ENCODE assay signal across 7 mouse cellular contexts in the genomic region with DNA sequence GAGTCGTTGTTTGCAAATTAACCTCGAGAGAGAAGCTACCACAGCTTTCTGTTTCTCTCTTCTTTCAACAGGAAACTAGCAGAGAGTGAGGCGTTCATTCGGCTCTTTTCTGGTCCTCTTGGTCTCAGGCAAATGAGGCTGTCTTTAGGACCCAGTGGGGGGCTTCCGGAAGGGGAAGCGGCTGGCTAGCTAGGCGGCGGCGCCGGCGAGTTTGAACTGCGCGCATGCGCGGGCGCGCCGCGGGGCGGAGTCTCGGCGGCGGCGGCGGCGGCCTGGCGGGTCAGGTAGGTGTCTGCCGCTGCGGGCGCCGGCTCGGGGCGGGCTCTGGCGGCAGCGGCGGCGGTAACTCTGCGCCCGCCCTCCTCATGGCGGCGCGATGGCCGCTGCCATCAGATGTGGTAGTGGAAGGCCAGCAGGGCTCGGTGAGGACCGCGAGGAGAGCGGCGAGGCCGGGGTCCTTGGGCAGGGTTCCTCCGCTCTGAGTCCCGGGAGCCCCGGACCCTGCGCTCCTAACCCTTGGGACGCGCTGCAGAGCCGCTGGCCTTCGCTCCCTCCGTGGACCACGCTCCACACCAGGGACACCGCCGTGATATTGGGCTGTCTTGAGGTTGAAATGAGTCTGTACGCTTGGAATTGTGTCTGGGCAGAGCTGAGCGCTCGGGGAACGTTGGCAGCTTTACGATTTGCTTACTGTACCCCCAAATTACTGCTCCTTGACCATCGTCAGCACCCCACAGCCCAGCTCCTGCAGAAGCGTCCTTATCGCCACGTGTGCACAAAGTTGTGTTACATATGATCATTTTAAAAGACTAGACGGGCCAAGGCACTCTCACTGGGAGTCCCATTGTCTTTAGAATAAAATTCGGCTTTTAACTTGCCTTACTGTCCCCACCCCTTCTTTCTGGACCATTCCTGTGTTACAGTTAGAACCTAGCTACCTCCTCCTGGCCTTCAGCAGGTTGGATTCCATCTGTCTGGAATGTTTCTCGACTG. TPM values are rescaled to one million over a fixed set of nuclear protein-coding genes. Genes with fewer than 3 reads are reported as not detected.
A peak's percentile ranks its signal among the peaks of the same experiment; 100 is the strongest.
DNase-seq lines count a peak whose midpoint lies in the region; ATAC-seq lines count a peak whose summit lies in the region.

Efcab11 (minus strand) TSS at position 171 of the 993 bp plus-strand sequence.
Tdp1 (plus strand) TSS at position 249 of the 993 bp plus-strand sequence.

- H3K36me3 ChIP-seq in embryonic facial prominence, embryonic 10.5 days (replicated peaks), result peaks cover 16% of the 10 kb centered on the region
- H3K36me3 ChIP-seq in limb, embryonic 11.5 days (ENCODE audit: control insufficient read depth, insufficient read depth, low read length), result no peaks in the 10 kb centered on the region
- no peaks in the 10 kb centered on the region for H3K36me3 ChIP-seq in midbrain, embryonic 14.5 days (ENCODE audit: control insufficient read depth, insufficient read depth, low read length)

- H3K27me3 ChIP-seq in embryonic facial prominence, embryonic 10.5 days (replicated peaks; ENCODE audit: low read depth, poor library complexity, severe bottlenecking), result no peaks in the 10 kb centered on the region
- H3K27me3 ChIP-seq in limb, embryonic 11.5 days (ENCODE audit: control insufficient read depth, insufficient read depth, low read length), result no peaks in the 10 kb centered on the region
- H3K27me3 ChIP-seq in midbrain, embryonic 14.5 days (ENCODE audit: control insufficient read depth, insufficient read depth, low read length), result no peaks in the 10 kb centered on the region

- peaks cover 22% of the 10 kb centered on the region for H3K4me1 ChIP-seq in embryonic facial prominence, embryonic 10.5 days
- peaks cover 8% of the 10 kb centered on the region; the same call in 1 of the 2 replicates for H3K4me1 ChIP-seq in limb, embryonic 11.5 days (ENCODE audit: control insufficient read depth, insufficient read depth, low read length)
- H3K4me1 ChIP-seq in midbrain, embryonic 14.5 days (ENCODE audit: control insufficient read depth, insufficient read depth, low read length), result peaks cover 14% of the 10 kb centered on the region

- H3K4me2 ChIP-seq in limb, embryonic 11.5 days (ENCODE audit: low read depth, severe bottlenecking), result peak within 1 kb of the TSS; percentile 64
- peak within 1 kb of the TSS; percentile 93 for H3K4me2 ChIP-seq in midbrain, embryonic 14.5 days (ENCODE audit: low read length)

- no peaks in the 10 kb centered on the region for H3K9me3 ChIP-seq in embryonic facial prominence, embryonic 10.5 days
- H3K9me3 ChIP-seq in limb, embryonic 11.5 days (ENCODE audit: control insufficient read depth, low read length), result no peaks in the 10 kb centered on the region
- H3K9me3 ChIP-seq in midbrain, embryonic 14.5 days (ENCODE audit: control insufficient read depth, low read length), result no peaks in the 10 kb centered on the region

- H3K4me3 ChIP-seq in embryonic facial prominence, embryonic 10.5 days, result peak within 1 kb of the TSS; percentile 84
- peak within 1 kb of the TSS; percentile 83 for H3K4me3 ChIP-seq in limb, embryonic 11.5 days (ENCODE audit: low read depth, low read length)
- peak within 1 kb of the TSS; percentile 73 for H3K4me3 ChIP-seq in midbrain, embryonic 14.5 days (replicated peaks; ENCODE audit: low read depth, low read length)

- ATAC-seq in limb, embryonic 11.5 days (ENCODE audit: insufficient number of reproducible peaks, low FRiP score, low TSS enrichment, low read depth), result peak; percentile 89
- peak; percentile 89 for ATAC-seq in midbrain, embryonic 14.5 days (ENCODE audit: low FRiP score, low TSS enrichment)

- peak within 1 kb of the TSS; percentile 95 for H3K27ac ChIP-seq in embryonic facial prominence, embryonic 10.5 days (replicated peaks)
- peak within 1 kb of the TSS; percentile 65; the same call in 1 of the 2 replicates for H3K27ac ChIP-seq in limb, embryonic 11.5 days (replicated peaks; ENCODE audit: low read depth, low read length)
- peak within 1 kb of the TSS; percentile 82 for H3K27ac ChIP-seq in midbrain, embryonic 14.5 days (replicated peaks; ENCODE audit: low read depth, low read length)

- H3K9ac ChIP-seq in limb, embryonic 11.5 days (ENCODE audit: low read length), result peak within 1 kb of the TSS; percentile 92
- peak within 1 kb of the TSS; percentile 80 for H3K9ac ChIP-seq in midbrain, embryonic 14.5 days (replicated peaks; ENCODE audit: low read length)

- WGBS in embryonic facial prominence, embryonic 10.5 days, result under 1% methylated on average over 73 of the region's 73 CpGs
- whole genome bisulfite sequencing in limb, embryonic 11.5 days, result under 1% methylated on average over 64 of the region's 73 CpGs
- WGBS in midbrain, embryonic 14.5 days, result under 1% methylated on average over 73 of the region's 73 CpGs

- DNase-seq in adrenal gland, postnatal 10 days, result peak; percentile 96
- DNase-seq in embryonic facial prominence, embryonic 10.5 days (ENCODE audit: low spot score), result peak; percentile 98
- DNase-seq in heart, adult 11 months, result peak; percentile 99
- peak; percentile 93 for DNase-seq in kidney, adult 18-20 months
- peak; percentile 95 for DNase-seq in limb, embryonic 11.5 days (ENCODE audit: low spot score)
- peak; percentile 98 for DNase-seq in midbrain, embryonic 14.5 days
- peak; percentile 90 to 94 for DNase-seq in spleen, adult 18-20 months

RNA-seq across cellular contexts. Expression of gene Efcab11, which starts in this region (rescaled TPM):
- total RNA-seq in adrenal gland, postnatal 10 days (2021), result 1 to 10 TPM; 1.4 to 2.1 TPM
- 20.8 and 21.6 TPM in 2 replicates for polyA plus RNA-seq in embryonic facial prominence, embryonic 10.5 days (2016; fragmentation: Nextera tagmentation; extraction: Ambion mirVana)
- polyA plus RNA-seq in limb, embryonic 11.5 days (2014; fragmentation: Nextera tagmentation; extraction: Ambion mirVana), result 21.3 and 22.4 TPM in 2 replicates
- 5.4 and 6.5 TPM in 2 replicates for polyA plus RNA-seq in midbrain, embryonic 14.5 days (2014; fragmentation: Nextera tagmentation; extraction: Ambion mirVana)

RNA-seq across cellular contexts. Expression of gene Tdp1, which starts in this region (rescaled TPM):
- 10 to 100 TPM; 11.9 to 19.9 TPM for total RNA-seq in adrenal gland, postnatal 10 days (2021)
- polyA plus RNA-seq in embryonic facial prominence, embryonic 10.5 days (2016; fragmentation: Nextera tagmentation; extraction: Ambion mirVana), result 81.1 and 84.4 TPM in 2 replicates
- 77.9 and 80.4 TPM in 2 replicates for polyA plus RNA-seq in limb, embryonic 11.5 days (2014; fragmentation: Nextera tagmentation; extraction: Ambion mirVana)
- polyA plus RNA-seq in midbrain, embryonic 14.5 days (2014; fragmentation: Nextera tagmentation; extraction: Ambion mirVana), result 47.7 and 62.1 TPM in 2 replicates

Comparison
In these comparisons a context has a peak if more than half of its experiments do, and no peak if none do; other contexts are left out.
1. Peak in every context shown above with its lines: DNase-seq, ATAC-seq, H3K4me3 ChIP-seq and H3K27ac ChIP-seq.